Mouse (Mus musculus): ENCODE measurements at regions not wholly inside any gene's neighbourhood (a gene's known extent, or its start where the extent isn't known, plus 50 kb on each side); places are given as distances from the start of the nearest gene placed in this dataset.

DNA sequence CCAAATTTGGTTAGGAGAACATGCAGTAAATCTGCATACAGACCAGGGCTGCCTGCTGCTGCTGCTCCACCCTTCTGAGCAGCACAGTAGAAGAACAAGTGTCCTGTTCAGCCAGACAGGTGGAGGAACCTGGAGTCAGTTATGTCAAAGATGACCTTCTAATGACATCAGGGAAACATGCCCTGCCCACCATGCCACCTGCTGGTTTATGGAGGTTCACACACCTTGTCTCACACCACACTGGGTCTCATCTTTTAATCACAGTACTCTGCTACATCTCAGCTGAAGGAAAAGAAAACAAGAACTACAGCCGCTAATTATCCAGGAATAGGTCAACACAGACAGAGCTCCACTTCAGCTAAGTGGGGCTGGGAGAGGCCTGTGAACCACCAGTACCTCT, 159.0 kb upstream of the Gas1 start:
- H3K27ac ChIP-seq (ENCODE audit: insufficient read depth, low read depth, low read length), result no peak overlapping the region
- peak; percentile 33 for DNase-seq
- no peaks in the 10 kb centered on the region for H3K27me3 ChIP-seq (replicated peaks; ENCODE audit: control insufficient read depth, insufficient read depth, low read length)
- no peaks in the 10 kb centered on the region for H3K4me1 ChIP-seq (ENCODE audit: control insufficient read depth, insufficient read depth, low read length)
- WGBS, result 46% methylated on average over 1 of the region's 1 CpGs
- no peak overlapping the region for H3K4me3 ChIP-seq (ENCODE audit: insufficient read depth, low read depth, low read length)
- H3K36me3 ChIP-seq (ENCODE audit: control insufficient read depth, insufficient read depth, low read length), result no peaks in the 10 kb centered on the region
- TF ChIP-seq POLR2A (IDR thresholded peaks at IDR 0.05; ENCODE audit: low read depth, low read length) (no peak), CTCF (conservative IDR thresholded peaks at IDR 0.05; ENCODE audit: insufficient read depth, insufficient read length, low read depth, low read length) (peak; percentile 57)

DNA sequence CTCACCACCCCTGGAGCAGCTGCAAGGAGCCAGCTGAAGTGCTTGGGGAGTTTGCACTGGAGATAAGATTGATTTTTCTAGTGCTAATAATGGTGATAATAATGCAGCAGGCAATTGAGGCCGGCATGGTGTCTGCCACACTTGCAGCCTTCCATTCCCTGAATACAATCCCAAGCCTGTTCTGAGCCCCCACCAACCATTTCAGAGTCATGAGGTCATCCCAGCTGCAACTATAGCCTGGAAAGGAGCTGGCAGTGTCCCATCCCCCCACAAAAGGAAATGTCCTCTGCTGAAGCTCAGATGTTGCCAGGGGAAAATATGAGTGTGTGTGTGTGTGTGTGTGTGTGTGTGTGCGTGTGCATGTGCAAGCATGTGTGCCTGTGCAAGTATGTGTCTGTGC, 160.2 kb upstream of the Gas1 start:
- 61% methylated on average over 2 of the region's 2 CpGs for WGBS

DNA sequence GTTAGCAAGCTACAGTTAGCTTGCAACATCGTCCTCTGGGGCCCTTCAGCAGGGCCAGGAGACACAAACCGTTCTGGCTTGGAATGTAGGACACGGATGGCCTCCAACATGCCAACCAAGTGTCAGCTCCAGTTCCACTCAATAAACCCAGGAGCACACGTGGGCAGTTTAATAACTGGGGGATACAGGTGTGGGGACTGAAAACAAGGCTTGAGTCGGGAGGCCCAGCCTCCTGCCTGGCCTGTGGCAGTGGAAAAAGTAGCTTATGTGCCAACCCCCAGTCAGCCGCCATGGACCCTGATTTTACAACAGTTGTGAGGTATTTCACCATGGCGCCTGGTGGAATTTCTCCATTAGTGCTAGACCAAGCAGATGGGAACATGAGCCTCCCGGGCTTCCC, 160.9 kb upstream of the Gas1 start:
- 66% methylated on average over 8 of the region's 8 CpGs for WGBS
- no peak overlapping the region for H3K4me3 ChIP-seq (ENCODE audit: insufficient read depth, low read depth, low read length)
- H3K36me3 ChIP-seq (ENCODE audit: control insufficient read depth, insufficient read depth, low read length), result no peaks in the 10 kb centered on the region
- H3K27ac ChIP-seq (ENCODE audit: insufficient read depth, low read depth, low read length), result no peak overlapping the region
- H3K27me3 ChIP-seq (replicated peaks; ENCODE audit: control insufficient read depth, insufficient read depth, low read length), result no peaks in the 10 kb centered on the region
- TF ChIP-seq CTCF (conservative IDR thresholded peaks at IDR 0.05; ENCODE audit: insufficient read depth, insufficient read length, low read depth, low read length) (no peak), POLR2A (IDR thresholded peaks at IDR 0.05; ENCODE audit: low read depth, low read length) (no peak)
- H3K4me1 ChIP-seq (ENCODE audit: control insufficient read depth, insufficient read depth, low read length), result no peaks in the 10 kb centered on the region
- DNase-seq, result no peak

More for the DNA sequence above, 160.2 kb upstream of the Gas1 start:
- Histone ChIP-seq H3K4me1 (ENCODE audit: control insufficient read depth, insufficient read depth, low read length) (no peaks in the 10 kb centered on the region), H3K27ac (ENCODE audit: insufficient read depth, low read depth, low read length) (no peak overlapping the region), H3K27me3 (replicated peaks; ENCODE audit: control insufficient read depth, insufficient read depth, low read length) (no peaks in the 10 kb centered on the region), H3K4me3 (ENCODE audit: insufficient read depth, low read depth, low read length) (no peak overlapping the region), H3K36me3 (ENCODE audit: control insufficient read depth, insufficient read depth, low read length) (no peaks in the 10 kb centered on the region)
- no peak for DNase-seq
- TF ChIP-seq CTCF (conservative IDR thresholded peaks at IDR 0.05; ENCODE audit: insufficient read depth, insufficient read length, low read depth, low read length) (no peak), POLR2A (IDR thresholded peaks at IDR 0.05; ENCODE audit: low read depth, low read length) (no peak)

DNA sequence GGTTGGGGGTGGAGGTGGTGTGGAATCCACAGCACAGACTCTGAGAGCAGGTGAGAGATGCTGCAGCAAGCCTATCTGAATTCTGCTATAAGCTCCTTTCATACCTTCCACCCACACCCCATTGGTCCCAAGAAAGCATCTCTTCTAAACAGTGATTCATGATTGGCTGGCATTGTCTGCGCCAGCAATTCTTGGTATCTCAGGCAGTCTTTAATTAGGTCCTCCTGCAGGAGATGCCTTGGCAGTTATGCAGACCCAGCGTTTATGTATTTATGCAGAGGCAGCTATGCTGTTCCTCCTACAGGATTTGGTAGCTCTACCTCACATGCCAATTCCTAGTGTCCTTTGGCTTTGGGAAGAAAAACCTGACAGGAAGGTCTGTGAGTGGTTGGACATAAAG, 162.9 kb upstream of the Gas1 start:
- no peaks in the 10 kb centered on the region for H3K4me1 ChIP-seq (ENCODE audit: control insufficient read depth, insufficient read depth, low read length)
- WGBS, result 93% methylated on average over 2 of the region's 2 CpGs
- TF ChIP-seq POLR2A (IDR thresholded peaks at IDR 0.05; ENCODE audit: low read depth, low read length) (no peak), CTCF (conservative IDR thresholded peaks at IDR 0.05; ENCODE audit: insufficient read depth, insufficient read length, low read depth, low read length) (no peak)
- no peaks in the 10 kb centered on the region for H3K36me3 ChIP-seq (ENCODE audit: control insufficient read depth, insufficient read depth, low read length)
- H3K4me3 ChIP-seq (ENCODE audit: insufficient read depth, low read depth, low read length), result no peak overlapping the region
- no peak overlapping the region for H3K27ac ChIP-seq (ENCODE audit: insufficient read depth, low read depth, low read length)
- DNase-seq, result no peak
- no peaks in the 10 kb centered on the region for H3K27me3 ChIP-seq (replicated peaks; ENCODE audit: control insufficient read depth, insufficient read depth, low read length)

DNA sequence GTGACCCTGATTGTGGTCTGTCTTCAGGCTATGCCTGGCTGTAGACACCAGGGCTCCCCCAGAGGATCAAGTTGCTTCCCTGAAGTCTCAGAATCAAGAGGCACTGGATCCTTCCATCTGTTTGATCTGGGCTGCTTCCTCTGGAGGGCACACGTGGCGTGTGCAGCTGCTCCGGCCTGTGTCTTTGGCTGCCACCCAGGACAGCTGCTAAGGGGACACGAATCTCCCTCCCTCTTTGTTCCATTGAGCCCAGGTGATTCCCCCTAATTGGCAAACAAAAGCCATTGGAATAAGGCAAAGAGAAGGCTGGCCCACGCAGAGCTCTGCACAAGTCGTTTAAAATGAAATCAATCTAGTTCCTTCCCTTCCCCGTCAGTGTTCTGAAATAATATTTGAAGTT, 170.7 kb upstream of the Gas1 start:
- Histone ChIP-seq H3K27me3 (replicated peaks; ENCODE audit: control insufficient read depth, insufficient read depth, low read length) (no peaks in the 10 kb centered on the region), H3K36me3 (ENCODE audit: control insufficient read depth, insufficient read depth, low read length) (no peaks in the 10 kb centered on the region), H3K27ac (ENCODE audit: insufficient read depth, low read depth, low read length) (no peak overlapping the region), H3K4me3 (ENCODE audit: insufficient read depth, low read depth, low read length) (no peak overlapping the region), H3K4me1 (ENCODE audit: control insufficient read depth, insufficient read depth, low read length) (no peaks in the 10 kb centered on the region)
- TF ChIP-seq POLR2A (IDR thresholded peaks at IDR 0.05; ENCODE audit: low read depth, low read length) (no peak), CTCF (conservative IDR thresholded peaks at IDR 0.05; ENCODE audit: insufficient read depth, insufficient read length, low read depth, low read length) (no peak)
- DNase-seq, result no peak
- 32% methylated on average over 7 of the region's 7 CpGs for WGBS

DNA sequence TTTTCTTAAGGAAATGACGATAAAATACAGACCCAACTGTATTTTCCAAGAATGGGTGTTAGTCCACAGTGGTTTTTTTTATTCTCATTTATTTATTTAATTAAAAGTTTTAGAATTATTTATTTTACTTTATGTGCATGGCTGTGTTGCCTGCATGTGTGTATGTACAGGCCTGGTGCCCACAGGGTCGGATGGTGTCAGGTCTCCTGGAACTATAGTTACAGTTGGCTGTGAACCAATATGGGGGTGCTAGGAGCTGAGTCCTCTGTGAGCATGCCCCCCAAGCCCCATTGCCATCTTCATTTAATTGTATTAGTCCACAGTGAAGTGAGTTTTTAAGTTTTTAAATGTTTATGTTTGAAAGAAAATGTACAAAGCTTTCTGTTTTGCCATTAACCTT, 171.3 kb upstream of the Gas1 start:
- no peaks in the 10 kb centered on the region for H3K36me3 ChIP-seq (ENCODE audit: control insufficient read depth, insufficient read depth, low read length)
- H3K27me3 ChIP-seq (replicated peaks; ENCODE audit: control insufficient read depth, insufficient read depth, low read length), result no peaks in the 10 kb centered on the region
- no peak for TF ChIP-seq CTCF (conservative IDR thresholded peaks at IDR 0.05; ENCODE audit: insufficient read depth, insufficient read length, low read depth, low read length)
- TF ChIP-seq POLR2A (IDR thresholded peaks at IDR 0.05; ENCODE audit: low read depth, low read length), result no peak
- no peak overlapping the region for H3K27ac ChIP-seq (ENCODE audit: insufficient read depth, low read depth, low read length)
- no peak overlapping the region for H3K4me3 ChIP-seq (ENCODE audit: insufficient read depth, low read depth, low read length)
- no peak for DNase-seq
- 75% methylated on average over 2 of the region's 2 CpGs for WGBS
- no peaks in the 10 kb centered on the region for H3K4me1 ChIP-seq (ENCODE audit: control insufficient read depth, insufficient read depth, low read length)

DNA sequence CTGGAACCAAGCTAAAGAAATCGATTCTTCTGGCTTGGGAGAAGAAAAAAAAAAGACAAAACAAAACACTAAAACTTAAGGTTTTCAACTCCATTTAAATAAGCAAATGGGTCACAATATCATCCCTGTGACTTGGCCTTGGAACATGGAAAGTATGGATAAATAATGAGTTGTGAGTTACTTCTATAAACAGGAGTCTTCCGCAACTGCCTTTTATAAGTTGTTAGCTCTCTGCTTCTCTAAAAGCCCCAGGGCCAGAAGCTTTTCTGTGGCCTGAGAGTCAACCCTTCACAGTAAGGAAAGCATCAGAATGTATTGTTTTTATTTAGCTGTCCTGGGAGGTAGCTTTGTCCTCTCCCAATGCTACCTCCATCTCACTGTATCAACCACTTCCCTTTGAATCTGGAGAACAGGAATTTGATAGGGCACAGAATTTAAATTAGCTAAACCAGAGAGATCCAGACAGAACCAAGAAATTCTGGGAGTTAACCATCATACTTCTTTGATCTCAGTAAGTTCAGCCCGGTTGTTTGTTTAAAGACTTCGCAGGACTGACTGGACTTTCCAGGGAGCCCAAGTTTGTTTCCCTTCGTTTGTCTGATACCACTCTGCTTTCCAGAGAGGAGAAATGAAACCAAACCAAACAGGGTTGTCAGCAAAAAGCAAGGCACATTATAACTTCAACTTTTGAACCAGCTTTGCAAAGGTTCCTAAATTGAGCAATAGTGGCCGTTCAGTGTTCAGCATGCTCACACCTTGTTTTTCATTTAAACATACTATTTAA, 178.7 kb upstream of the Gas1 start:
- TF ChIP-seq CTCF (conservative IDR thresholded peaks at IDR 0.05; ENCODE audit: insufficient read depth, insufficient read length, low read depth, low read length), result no peak
- no peak for TF ChIP-seq POLR2A (IDR thresholded peaks at IDR 0.05; ENCODE audit: low read depth, low read length)
- Histone ChIP-seq H3K36me3 (ENCODE audit: control insufficient read depth, insufficient read depth, low read length) (no peaks in the 10 kb centered on the region), H3K4me1 (ENCODE audit: control insufficient read depth, insufficient read depth, low read length) (no peaks in the 10 kb centered on the region), H3K4me3 (ENCODE audit: insufficient read depth, low read depth, low read length) (no peak overlapping the region), H3K27me3 (replicated peaks; ENCODE audit: control insufficient read depth, insufficient read depth, low read length) (no peaks in the 10 kb centered on the region; the same call in 1 of the 2 replicates), H3K27ac (ENCODE audit: insufficient read depth, low read depth, low read length) (no peak overlapping the region)
- 46% methylated on average over 6 of the region's 6 CpGs for WGBS
- DNase-seq, result no peak

All from kidney, adult 2 months (tissue).